Mouse (Mus musculus): Measurements from ENCODE around the gene Ezr.

DNA sequence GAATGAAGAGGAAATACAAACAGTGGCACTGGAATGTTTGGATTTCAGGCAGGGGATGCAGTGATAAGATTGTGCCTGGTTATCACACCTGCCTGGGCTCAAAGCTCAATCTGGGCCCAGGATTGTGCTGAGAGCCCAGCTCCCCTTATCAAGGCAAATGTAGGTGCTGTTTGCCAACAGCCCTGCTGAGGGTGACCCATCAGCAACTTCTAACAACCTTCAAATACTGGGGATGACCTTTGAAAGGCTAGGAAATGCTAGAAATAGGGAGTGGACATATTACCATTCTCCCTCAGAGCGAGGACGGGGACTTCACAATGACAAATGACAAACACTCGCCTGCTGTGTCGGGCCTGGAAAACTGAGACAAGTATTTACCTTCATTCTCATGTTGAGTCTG is 15.8 kb downstream of the Ezr start:
- TF ChIP-seq CTCF (IDR thresholded peaks at IDR 0.05; ENCODE audit: low read depth, low read length) (no peak), GATA2 (IDR thresholded peaks at IDR 0.05; ENCODE audit: borderline replicate concordance, low read depth, low read length) (no peak), TAL1 (conservative IDR thresholded peaks at IDR 0.05; ENCODE audit: low read depth, low read length) (no peak)
